Mouse (Mus musculus): ENCODE results near the gene Brdt.

- no peak for TF ChIP-seq EP300 (IDR thresholded peaks at IDR 0.05; ENCODE audit: low read depth)
- no peak for TF ChIP-seq CTCF (IDR thresholded peaks at IDR 0.05; ENCODE audit: low read depth)
Measured at GRCm38 (mm10) chr5:107353981-107354380, 23.0 kb downstream of the Brdt start.

Measured in heart, postnatal 0 days (tissue).